Mouse (Mus musculus): ENCODE data around the gene Nsun2. TPM values are rescaled to one million over a fixed set of nuclear protein-coding genes. Genes with fewer than 3 reads are reported as not detected.

Nsun2 gene
- polyA plus RNA-seq, 2 experiments, result 102 to 134 TPM

GRCm38 (mm10) chr13:69525867-69526266, 7.7 kb upstream of the Nsun2 start:
- H3K9ac ChIP-seq (ENCODE audit: low read depth, low read length, severe bottlenecking), result no peak overlapping the region
- whole genome bisulfite sequencing, result 63% methylated on average over 4 of the region's 4 CpGs
- H3K9me3 ChIP-seq (ENCODE audit: control insufficient read depth, low read length), result no peaks in the 10 kb centered on the region
- no peak for TF ChIP-seq POLR2A (IDR thresholded peaks at IDR 0.05; ENCODE audit: borderline replicate concordance, extremely low read depth, insufficient read depth, insufficient read length)
- 0 out of 2 replicates have a peak overlapping the region, but pooled peaks have one; percentile 6 for H3K4me2 ChIP-seq (replicated peaks; ENCODE audit: low read depth, low read length, severe bottlenecking)
- H3K36me3 ChIP-seq (ENCODE audit: control insufficient read depth, insufficient read depth, low read length), result peaks cover 10% of the 10 kb centered on the region
- no peak overlapping the region for H3K4me3 ChIP-seq (replicated peaks; ENCODE audit: low read length)
- H3K27ac ChIP-seq (replicated peaks; ENCODE audit: low read depth, low read length), result 0 out of 2 replicates have a peak overlapping the region, but pooled peaks have one; percentile 26
- DNase-seq (ENCODE audit: low spot score) (no peak), ATAC-seq (ENCODE audit: low FRiP score, low read depth) (peak; percentile 42; the same call in 1 of the 2 replicates)
- H3K27me3 ChIP-seq (ENCODE audit: control insufficient read depth, insufficient read depth, low read length), result no peaks in the 10 kb centered on the region
- H3K4me1 ChIP-seq (ENCODE audit: control insufficient read depth, insufficient read depth, low read length), result peaks cover 26% of the 10 kb centered on the region

- peaks cover 45% of the 10 kb centered on the region for H3K4me1 ChIP-seq (ENCODE audit: control insufficient read depth, insufficient read depth, low read length)
- no peak for DNase-seq (ENCODE audit: low spot score)
- 85% methylated on average over 7 of the region's 7 CpGs for WGBS
Observed at GRCm38 (mm10) chr13:69528531-69528930, 5.0 kb upstream of the Nsun2 start.

GRCm38 (mm10) chr13:69530156-69530555, 3.4 kb upstream of the Nsun2 start:
- 85% methylated on average over 3 of the region's 3 CpGs for WGBS
- no peak overlapping the region for H3K27ac ChIP-seq (replicated peaks; ENCODE audit: low read depth, low read length)
- H3K4me2 ChIP-seq (replicated peaks; ENCODE audit: low read depth, low read length, severe bottlenecking), result no peak overlapping the region
- ATAC-seq (ENCODE audit: low FRiP score, low read depth) (no peak), DNase-seq (ENCODE audit: low spot score) (no peak)
- peaks cover 10% of the 10 kb centered on the region for H3K36me3 ChIP-seq (ENCODE audit: control insufficient read depth, insufficient read depth, low read length)
- H3K27me3 ChIP-seq (ENCODE audit: control insufficient read depth, insufficient read depth, low read length), result no peaks in the 10 kb centered on the region
- H3K4me1 ChIP-seq (ENCODE audit: control insufficient read depth, insufficient read depth, low read length), result peaks cover 35% of the 10 kb centered on the region
- H3K4me3 ChIP-seq (replicated peaks; ENCODE audit: low read length), result no peak overlapping the region
- no peak overlapping the region; the same call in 1 of the 2 replicates for H3K9ac ChIP-seq (ENCODE audit: low read depth, low read length, severe bottlenecking)
- no peaks in the 10 kb centered on the region for H3K9me3 ChIP-seq (ENCODE audit: control insufficient read depth, low read length)
- no peak for TF ChIP-seq POLR2A (IDR thresholded peaks at IDR 0.05; ENCODE audit: borderline replicate concordance, extremely low read depth, insufficient read depth, insufficient read length)

More at GRCm38 (mm10) chr13:69528531-69528930, 5.0 kb upstream of the Nsun2 start:
- Histone ChIP-seq H3K9me3 (ENCODE audit: control insufficient read depth, low read length) (no peaks in the 10 kb centered on the region), H3K27me3 (ENCODE audit: control insufficient read depth, insufficient read depth, low read length) (no peaks in the 10 kb centered on the region), H3K36me3 (ENCODE audit: control insufficient read depth, insufficient read depth, low read length) (peaks cover 10% of the 10 kb centered on the region), H3K27ac (replicated peaks; ENCODE audit: low read depth, low read length) (no peak overlapping the region), H3K4me2 (replicated peaks; ENCODE audit: low read depth, low read length, severe bottlenecking) (no peak overlapping the region), H3K9ac (ENCODE audit: low read depth, low read length, severe bottlenecking) (no peak overlapping the region), H3K4me3 (replicated peaks; ENCODE audit: low read length) (no peak overlapping the region)
- no peak for TF ChIP-seq POLR2A (IDR thresholded peaks at IDR 0.05; ENCODE audit: borderline replicate concordance, extremely low read depth, insufficient read depth, insufficient read length)
- no peak for ATAC-seq (ENCODE audit: low FRiP score, low read depth)

GRCm38 (mm10) chr13:69530951-69531350, 2.6 kb upstream of the Nsun2 start:
- Histone ChIP-seq H3K4me1 (ENCODE audit: control insufficient read depth, insufficient read depth, low read length) (peaks cover 39% of the 10 kb centered on the region), H3K27ac (replicated peaks; ENCODE audit: low read depth, low read length) (no peak overlapping the region), H3K4me2 (replicated peaks; ENCODE audit: low read depth, low read length, severe bottlenecking) (peak overlapping the region; percentile 66), H3K9ac (ENCODE audit: low read depth, low read length, severe bottlenecking) (peak overlapping the region; percentile 31; the same call in 1 of the 2 replicates), H3K9me3 (ENCODE audit: control insufficient read depth, low read length) (no peaks in the 10 kb centered on the region), H3K4me3 (replicated peaks; ENCODE audit: low read length) (peak overlapping the region; percentile 89; the same call in 1 of the 2 replicates), H3K27me3 (ENCODE audit: control insufficient read depth, insufficient read depth, low read length) (no peaks in the 10 kb centered on the region), H3K36me3 (ENCODE audit: control insufficient read depth, insufficient read depth, low read length) (peaks cover 10% of the 10 kb centered on the region)
- TF ChIP-seq POLR2A (IDR thresholded peaks at IDR 0.05; ENCODE audit: borderline replicate concordance, extremely low read depth, insufficient read depth, insufficient read length), result no peak
- 88% methylated on average over 6 of the region's 6 CpGs for WGBS
- ATAC-seq (ENCODE audit: low FRiP score, low read depth), result no peak
- no peak for DNase-seq (ENCODE audit: low spot score)

GRCm38 (mm10) chr13:69531431-69531830, 2.1 kb upstream of the Nsun2 start:
- Histone ChIP-seq H3K27me3 (ENCODE audit: control insufficient read depth, insufficient read depth, low read length) (no peaks in the 10 kb centered on the region), H3K9me3 (ENCODE audit: control insufficient read depth, low read length) (no peaks in the 10 kb centered on the region), H3K9ac (ENCODE audit: low read depth, low read length, severe bottlenecking) (peak overlapping the region; percentile 76), H3K4me2 (replicated peaks; ENCODE audit: low read depth, low read length, severe bottlenecking) (peak overlapping the region; percentile 66), H3K4me3 (replicated peaks; ENCODE audit: low read length) (peak overlapping the region; percentile 89), H3K4me1 (ENCODE audit: control insufficient read depth, insufficient read depth, low read length) (peaks cover 39% of the 10 kb centered on the region), H3K27ac (replicated peaks; ENCODE audit: low read depth, low read length) (no peak overlapping the region), H3K36me3 (ENCODE audit: control insufficient read depth, insufficient read depth, low read length) (peaks cover 10% of the 10 kb centered on the region)
- no peak for TF ChIP-seq POLR2A (IDR thresholded peaks at IDR 0.05; ENCODE audit: borderline replicate concordance, extremely low read depth, insufficient read depth, insufficient read length)
- no peak for DNase-seq (ENCODE audit: low spot score)
- no peak for ATAC-seq (ENCODE audit: low FRiP score, low read depth)
- 43% methylated on average over 6 of the region's 6 CpGs for WGBS

Measured in limb, embryonic 14.5 days (tissue).